In the genomic region with DNA sequence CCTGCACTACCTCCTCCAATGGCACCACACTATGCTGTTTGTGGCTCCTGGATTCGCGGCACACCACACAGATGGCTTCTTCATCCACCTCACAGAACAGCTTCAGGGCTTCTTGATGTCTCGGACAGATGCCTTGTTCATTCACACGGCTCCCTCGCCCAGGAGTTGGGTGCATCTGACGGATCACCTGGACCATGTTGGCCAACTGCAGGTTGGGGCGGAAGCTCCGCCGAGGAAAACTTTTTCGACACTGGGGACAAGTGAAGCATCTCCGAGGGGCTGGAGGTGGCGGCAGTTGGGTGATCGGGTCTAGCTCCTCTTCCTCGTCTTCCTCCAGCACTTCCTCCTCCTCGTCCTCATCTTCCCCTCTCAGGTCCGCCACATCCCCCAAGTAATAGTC, we compare ENCODE assay signal across 8 mouse cellular contexts. TPM values are rescaled to one million over a fixed set of nuclear protein-coding genes. Genes with fewer than 3 reads are reported as not detected.
DNase-seq lines count a peak whose midpoint lies in the region; ATAC-seq and TF ChIP-seq lines count a peak whose summit lies in the region.

No protein-coding gene starts in this region.

- TF ChIP-seq CTCF in kidney, postnatal 0 days (IDR thresholded peaks at IDR 0.05; ENCODE audit: low read depth), result no peak

- H3K9me3 ChIP-seq in kidney, postnatal 0 days (replicated peaks; ENCODE audit: low read length), result no peaks in the 10 kb centered on the region
- H3K9me3 ChIP-seq in embryonic facial prominence, embryonic 10.5 days, result no peaks in the 10 kb centered on the region
- no peaks in the 10 kb centered on the region for H3K9me3 ChIP-seq in hindbrain, embryonic 12.5 days (replicated peaks)
- H3K9me3 ChIP-seq in midbrain, embryonic 15.5 days, result no peaks in the 10 kb centered on the region

- H3K36me3 ChIP-seq in kidney, postnatal 0 days (ENCODE audit: insufficient read depth, low read length), result peaks cover 22% of the 10 kb centered on the region; the same call in 1 of the 2 replicates
- H3K36me3 ChIP-seq in embryonic facial prominence, embryonic 10.5 days (replicated peaks), result peaks cover 50% of the 10 kb centered on the region
- peaks cover 25% of the 10 kb centered on the region for H3K36me3 ChIP-seq in hindbrain, embryonic 12.5 days
- peaks cover 20% of the 10 kb centered on the region for H3K36me3 ChIP-seq in midbrain, embryonic 15.5 days (replicated peaks)

- DNase-seq in kidney, postnatal 0 days (ENCODE audit: low spot score), result no peak
- no peak for DNase-seq in kidney, adult 18-20 months
- DNase-seq in embryonic facial prominence, embryonic 10.5 days (ENCODE audit: low spot score), result no peak
- no peak for DNase-seq in gastrocnemius, postnatal 4 days (ENCODE audit: low spot score in 2 of 2)
- DNase-seq in Muller cell, postnatal 12 days (ENCODE audit: inconsistent ontology term), result no peak

- no peak overlapping the region for H3K27ac ChIP-seq in kidney, postnatal 0 days
- peak overlapping the region; percentile 95; the same call in 1 of the 2 replicates for H3K27ac ChIP-seq in embryonic facial prominence, embryonic 10.5 days (replicated peaks)
- peak overlapping the region; percentile 96; the same call in 1 of the 2 replicates for H3K27ac ChIP-seq in hindbrain, embryonic 12.5 days
- H3K27ac ChIP-seq in midbrain, embryonic 15.5 days, result no peak overlapping the region

- H3K27me3 ChIP-seq in kidney, postnatal 0 days (ENCODE audit: insufficient read depth, low read length), result no peaks in the 10 kb centered on the region
- no peaks in the 10 kb centered on the region for H3K27me3 ChIP-seq in embryonic facial prominence, embryonic 10.5 days (replicated peaks; ENCODE audit: low read depth, poor library complexity, severe bottlenecking)
- H3K27me3 ChIP-seq in hindbrain, embryonic 12.5 days, result no peaks in the 10 kb centered on the region
- no peaks in the 10 kb centered on the region for H3K27me3 ChIP-seq in midbrain, embryonic 15.5 days (replicated peaks)

- H3K4me2 ChIP-seq in kidney, postnatal 0 days (ENCODE audit: low read length), result peak overlapping the region; percentile 68
- peak overlapping the region; percentile 91 for H3K4me2 ChIP-seq in hindbrain, embryonic 12.5 days (replicated peaks)
- peak overlapping the region; percentile 85 for H3K4me2 ChIP-seq in midbrain, embryonic 15.5 days

- no peak for ATAC-seq in kidney, postnatal 0 days (replicated peaks; ENCODE audit: low FRiP score, low read depth)
- ATAC-seq in hindbrain, embryonic 12.5 days (ENCODE audit: low FRiP score), result no peak
- ATAC-seq in midbrain, embryonic 15.5 days (replicated peaks), result no peak
- ATAC-seq in granulocyte monocyte progenitor cell, adult 5-6 weeks (replicated peaks; ENCODE audit: poor library complexity, severe bottlenecking), result no peak

- H3K4me3 ChIP-seq in kidney, postnatal 0 days (replicated peaks; ENCODE audit: low read depth, low read length), result peak overlapping the region; percentile 77
- H3K4me3 ChIP-seq in embryonic facial prominence, embryonic 10.5 days, result peak overlapping the region; percentile 88
- H3K4me3 ChIP-seq in hindbrain, embryonic 12.5 days, result peak overlapping the region; percentile 83
- peak overlapping the region; percentile 96 for H3K4me3 ChIP-seq in midbrain, embryonic 15.5 days

- peaks cover 18% of the 10 kb centered on the region for H3K4me1 ChIP-seq in kidney, postnatal 0 days (replicated peaks; ENCODE audit: insufficient read depth, low read length)
- H3K4me1 ChIP-seq in embryonic facial prominence, embryonic 10.5 days, result peaks cover 16% of the 10 kb centered on the region
- H3K4me1 ChIP-seq in hindbrain, embryonic 12.5 days, result peaks cover 24% of the 10 kb centered on the region
- peaks cover 38% of the 10 kb centered on the region for H3K4me1 ChIP-seq in midbrain, embryonic 15.5 days

- 65% methylated on average over 16 of the region's 16 CpGs for WGBS in kidney, postnatal 0 days
- WGBS in embryonic facial prominence, embryonic 10.5 days, result 79% methylated on average over 16 of the region's 16 CpGs
- WGBS in hindbrain, embryonic 12.5 days, result 80% methylated on average over 16 of the region's 16 CpGs
- 77% methylated on average over 16 of the region's 16 CpGs for WGBS in midbrain, embryonic 15.5 days

- peak overlapping the region; percentile 93; the same call in 1 of the 2 replicates for H3K9ac ChIP-seq in kidney, postnatal 0 days (ENCODE audit: low read depth, low read length)
- H3K9ac ChIP-seq in hindbrain, embryonic 12.5 days, result peak overlapping the region; percentile 85
- peak overlapping the region; percentile 85; the same call in 1 of the 2 replicates for H3K9ac ChIP-seq in midbrain, embryonic 15.5 days

RNA-seq across cellular contexts. Expression of a gene that starts 1.3 kb away (rescaled TPM):
- polyA plus RNA-seq in kidney, postnatal 0 days (2015; fragmentation: Nextera tagmentation; extraction: Ambion mirVana), result 5.2 and 5.3 TPM in 2 replicates
- 4.2 and 4.6 TPM in 2 replicates for polyA plus RNA-seq in embryonic facial prominence, embryonic 10.5 days (2016; fragmentation: Nextera tagmentation; extraction: Ambion mirVana)
- 6.4 and 7.1 TPM in 2 replicates for polyA plus RNA-seq in hindbrain, embryonic 12.5 days (2016; fragmentation: Nextera tagmentation; extraction: Ambion mirVana)
- 7.3 and 7.9 TPM in 2 replicates for polyA plus RNA-seq in midbrain, embryonic 15.5 days (2015; fragmentation: Nextera tagmentation; extraction: Ambion mirVana)
- total RNA-seq in granulocyte monocyte progenitor cell, adult 5-6 weeks (2014; fragmentation: Nextera tagmentation), result 17.1 and 24.2 TPM in 2 replicates
- 39.4 and 50.8 TPM in 2 replicates for total RNA-seq in granulocyte monocyte progenitor cell, adult 5-6 weeks (2017)
- total RNA-seq in gastrocnemius, postnatal 4 days (2021), result 10 to 100 TPM; 26.4 to 30.1 TPM

RNA-seq across cellular contexts. Expression of a gene that starts 10.1 kb away (rescaled TPM):
- polyA plus RNA-seq in kidney, postnatal 0 days (2015; fragmentation: Nextera tagmentation; extraction: Ambion mirVana), result 10.2 and 10.5 TPM in 2 replicates
- polyA plus RNA-seq in embryonic facial prominence, embryonic 10.5 days (2016; fragmentation: Nextera tagmentation; extraction: Ambion mirVana), result 0.14 and 0.16 TPM in 2 replicates
- polyA plus RNA-seq in hindbrain, embryonic 12.5 days (2016; fragmentation: Nextera tagmentation; extraction: Ambion mirVana), result 0.70 and 1.6 TPM in 2 replicates
- polyA plus RNA-seq in midbrain, embryonic 15.5 days (2015; fragmentation: Nextera tagmentation; extraction: Ambion mirVana), result 2.3 and 2.6 TPM in 2 replicates
- total RNA-seq in granulocyte monocyte progenitor cell, adult 5-6 weeks (2014; fragmentation: Nextera tagmentation), result not detected in 2 replicates
- total RNA-seq in granulocyte monocyte progenitor cell, adult 5-6 weeks (2017), result 0.30 and 0.41 TPM in 2 replicates
- total RNA-seq in gastrocnemius, postnatal 4 days (2021), result 10 to 100 TPM; 46.3 to 63.6 TPM

RNA-seq across cellular contexts. Expression of a gene that starts 10.6 kb away (rescaled TPM):
- polyA plus RNA-seq in kidney, postnatal 0 days (2015; fragmentation: Nextera tagmentation; extraction: Ambion mirVana), result 4.4 and 10.3 TPM in 2 replicates
- 3.0 and 5.7 TPM in 2 replicates for polyA plus RNA-seq in embryonic facial prominence, embryonic 10.5 days (2016; fragmentation: Nextera tagmentation; extraction: Ambion mirVana)
- polyA plus RNA-seq in hindbrain, embryonic 12.5 days (2016; fragmentation: Nextera tagmentation; extraction: Ambion mirVana), result 7.2 and 10.0 TPM in 2 replicates
- polyA plus RNA-seq in midbrain, embryonic 15.5 days (2015; fragmentation: Nextera tagmentation; extraction: Ambion mirVana), result 2.6 and 4.0 TPM in 2 replicates
- total RNA-seq in granulocyte monocyte progenitor cell, adult 5-6 weeks (2014; fragmentation: Nextera tagmentation), result 2.9 and 10.5 TPM in 2 replicates
- total RNA-seq in granulocyte monocyte progenitor cell, adult 5-6 weeks (2017), result 14.2 and 35.9 TPM in 2 replicates
- total RNA-seq in gastrocnemius, postnatal 4 days (2021), result 1 to 10 TPM; 1.9 to 4.9 TPM

RNA-seq across cellular contexts. Expression of a gene that starts 15.7 kb away (rescaled TPM):
- 732 and 795 TPM in 2 replicates for polyA plus RNA-seq in kidney, postnatal 0 days (2015; fragmentation: Nextera tagmentation; extraction: Ambion mirVana)
- 838 and 844 TPM in 2 replicates for polyA plus RNA-seq in embryonic facial prominence, embryonic 10.5 days (2016; fragmentation: Nextera tagmentation; extraction: Ambion mirVana)
- 442 and 512 TPM in 2 replicates for polyA plus RNA-seq in hindbrain, embryonic 12.5 days (2016; fragmentation: Nextera tagmentation; extraction: Ambion mirVana)
- 365 and 382 TPM in 2 replicates for polyA plus RNA-seq in midbrain, embryonic 15.5 days (2015; fragmentation: Nextera tagmentation; extraction: Ambion mirVana)
- 2,229 and 2,435 TPM in 2 replicates for total RNA-seq in granulocyte monocyte progenitor cell, adult 5-6 weeks (2014; fragmentation: Nextera tagmentation)
- total RNA-seq in granulocyte monocyte progenitor cell, adult 5-6 weeks (2017), result 1,577 and 1,773 TPM in 2 replicates
- total RNA-seq in gastrocnemius, postnatal 4 days (2021), result 100 to 1,000 TPM; 692 to 818 TPM

RNA-seq across cellular contexts. Expression of a gene that starts 55.6 kb away (rescaled TPM):
- 32.0 and 33.2 TPM in 2 replicates for polyA plus RNA-seq in kidney, postnatal 0 days (2015; fragmentation: Nextera tagmentation; extraction: Ambion mirVana)
- 1.1 TPM in 2 replicates for polyA plus RNA-seq in embryonic facial prominence, embryonic 10.5 days (2016; fragmentation: Nextera tagmentation; extraction: Ambion mirVana)
- 3.0 and 3.9 TPM in 2 replicates for polyA plus RNA-seq in hindbrain, embryonic 12.5 days (2016; fragmentation: Nextera tagmentation; extraction: Ambion mirVana)
- 2.3 and 4.6 TPM in 2 replicates for polyA plus RNA-seq in midbrain, embryonic 15.5 days (2015; fragmentation: Nextera tagmentation; extraction: Ambion mirVana)
- 27.7 and 45.0 TPM in 2 replicates for total RNA-seq in granulocyte monocyte progenitor cell, adult 5-6 weeks (2014; fragmentation: Nextera tagmentation)
- total RNA-seq in granulocyte monocyte progenitor cell, adult 5-6 weeks (2017), result 22.1 and 23.6 TPM in 2 replicates
- 1 to 10 TPM; 7.9 to 8.0 TPM for total RNA-seq in gastrocnemius, postnatal 4 days (2021)

Comparison
In these comparisons a context has a peak if more than half of its experiments do, and no peak if none do; other contexts are left out.
1. H3K27ac ChIP-seq: peak in embryonic facial prominence, embryonic 10.5 days (single experiment) and hindbrain, embryonic 12.5 days (single experiment); none in kidney, postnatal 0 days (single experiment) and midbrain, embryonic 15.5 days (single experiment).
2. Peak in every context shown above with its lines, with median percentiles within 50 percentile points of each other: H3K4me2 ChIP-seq, H3K4me3 ChIP-seq and H3K9ac ChIP-seq.